Mouse (Mus musculus) large intestine, adult 2 months (tissue): Measurements from ENCODE around the gene Cdh18. TPM values are rescaled to one million over a fixed set of nuclear protein-coding genes. Genes with fewer than 3 reads are reported as not detected.
"Not testable (repeated sequence)": the region's sequence is repeated elsewhere in the genome, so short reads cannot be mapped to it uniquely, and the experiment has no call there.

ENCODE experiments used
- DNase-seq: peaks from one replicate; pipeline ENCODE4 v3.0.0-alpha.2; 2012; ENCODE audit warnings: low read depth, low spot score
- WGBS: fragments of 180-500 bp; shearing (Covaris S2); methylation state at CpG from one replicate; pipeline ENCODE4 v1.1.7; 2018; 5-methylcytosine and 5-hydroxymethylcytosine counted together
- polyA plus RNA-seq: library from polyadenylated mRNA; depleted of rRNA; stranded (reverse); fragments of >200 nt; gene quantifications from 2 replicates; pipeline ENCODE4 v1.2.3, GENCODE M21; 2012; rRNA removed

The Cdh18 gene
- polyA plus RNA-seq: 0.02 and 0.07 TPM in 2 replicates

DNA sequence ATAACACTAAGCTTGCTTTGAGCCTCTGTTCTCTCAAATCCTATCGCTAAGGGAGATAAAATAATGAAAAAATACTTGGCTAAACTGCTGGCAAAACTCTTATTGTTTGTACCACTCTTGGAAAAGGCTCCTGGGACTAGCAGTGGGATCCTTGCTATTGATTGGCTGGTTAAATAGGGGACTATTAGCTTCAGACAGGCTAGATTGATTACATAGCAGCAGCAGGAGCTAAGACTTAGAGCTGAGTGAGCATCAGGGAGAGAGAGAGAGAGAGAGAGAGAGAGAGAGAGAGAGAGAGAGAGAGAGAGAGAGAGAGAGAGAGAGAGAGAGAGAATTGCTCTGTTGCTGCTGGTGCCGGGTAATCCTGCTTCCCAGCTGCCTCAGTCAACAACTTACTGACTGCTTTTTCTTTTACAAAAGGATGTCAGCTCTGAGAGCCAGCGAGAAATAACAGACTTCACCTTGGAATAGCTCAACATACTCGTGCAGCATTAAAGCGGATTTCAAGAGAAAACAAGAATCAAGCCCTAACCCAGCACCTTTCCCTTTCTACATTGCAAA is at the start of gene Cdh18:
Cdh18 (plus strand) TSS at position 312 of the 561 bp plus-strand sequence.
- no peak for DNase-seq
- 50% methylated on average over 5 of the region's 5 CpGs for WGBS

DNA sequence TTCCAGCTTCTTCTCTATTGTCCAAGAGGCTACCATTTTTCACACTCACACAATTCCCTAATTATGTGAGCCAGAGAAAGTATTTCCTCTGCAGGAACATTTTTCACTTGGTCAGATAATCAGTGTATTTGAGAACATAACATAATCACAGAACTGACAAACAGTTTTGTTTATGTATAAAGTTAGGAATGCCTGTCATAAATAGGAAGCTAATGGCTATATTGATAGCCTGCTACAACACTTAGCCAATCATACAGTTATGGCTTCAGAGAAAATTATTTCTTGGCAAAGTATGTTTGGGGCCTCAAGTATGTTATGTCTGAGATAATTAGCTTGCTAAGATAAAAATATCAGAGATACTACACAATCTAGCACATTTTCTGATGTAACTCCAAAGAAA is 37.6 kb upstream of the Cdh18 start:
- DNase-seq: no peak

GRCm38 (mm10) chr15:22535828-22536227 is 13.0 kb upstream of the Cdh18 start:
- WGBS: 45% methylated on average over 2 of the region's 2 CpGs

GRCm38 (mm10) chr15:22577974-22578616 is 29.3 kb downstream of the Cdh18 start:
- no peak for DNase-seq
- WGBS: 14% methylated on average over 4 of the region's 4 CpGs

More at GRCm38 (mm10) chr15:22535828-22536227, 13.0 kb upstream of the Cdh18 start:
- DNase-seq: no peak

GRCm38 (mm10) chr15:22578617-22578990 is 29.8 kb downstream of the Cdh18 start:
- DNase-seq: no peak
- 45% methylated on average over 3 of the region's 3 CpGs for WGBS

GRCm38 (mm10) chr15:22584667-22585066 is 35.8 kb downstream of the Cdh18 start:
- WGBS: 93% methylated on average over 1 of the region's 1 CpGs

GRCm38 (mm10) chr15:22716376-22716775 is 167.6 kb downstream of the Cdh18 start:
- DNase-seq: no peak
- 71% methylated on average over 2 of the region's 2 CpGs for WGBS

More at GRCm38 (mm10) chr15:22584667-22585066, 35.8 kb downstream of the Cdh18 start:
- no peak for DNase-seq

DNA sequence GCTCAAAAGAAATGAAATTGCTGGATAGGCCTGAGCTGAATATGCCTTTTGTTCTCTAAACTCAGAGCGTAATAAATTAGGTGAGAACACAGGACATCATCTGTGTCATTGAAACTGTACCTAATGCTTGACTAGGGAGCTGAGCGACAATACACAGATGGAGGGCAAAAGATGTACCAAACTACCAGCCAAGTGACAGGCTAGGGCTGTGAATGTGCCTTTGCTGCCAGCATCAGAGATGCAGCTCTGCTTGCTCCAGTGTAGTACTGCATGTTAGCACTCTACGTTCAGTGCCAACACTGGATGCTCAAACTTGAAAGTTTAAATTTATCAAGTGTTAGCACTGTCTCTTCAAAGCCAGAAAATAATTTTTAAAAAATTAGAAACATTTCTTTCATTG is 168.9 kb downstream of the Cdh18 start:
- WGBS: 75% methylated on average over 3 of the region's 3 CpGs
- no peak for DNase-seq

GRCm38 (mm10) chr15:22726574-22726973 is 177.8 kb downstream of the Cdh18 start:
- DNase-seq: no peak
- WGBS: 43% methylated on average over 1 of the region's 1 CpGs

- DNase-seq: no peak
Observed at GRCm38 (mm10) chr15:22733039-22733438, 184.2 kb downstream of the Cdh18 start.

DNA sequence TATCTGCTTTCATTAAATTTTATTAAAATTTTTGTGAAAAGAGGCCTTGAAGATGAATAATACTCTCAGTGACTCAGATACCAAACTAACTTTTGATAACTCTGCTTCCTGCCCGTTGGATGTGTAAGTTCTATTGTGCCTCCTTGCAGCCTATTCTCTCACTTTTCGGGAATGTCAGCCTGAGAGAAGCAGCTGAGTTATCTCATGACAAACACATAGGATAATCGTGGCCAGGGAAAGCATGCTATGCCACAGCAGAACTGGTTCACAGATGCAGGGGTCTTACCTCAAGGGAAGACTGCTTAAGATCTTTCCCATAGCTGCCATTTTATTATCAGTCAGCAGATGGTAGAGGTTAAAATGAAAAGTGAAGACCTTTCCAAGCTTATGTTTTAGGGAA is 187.3 kb downstream of the Cdh18 start:
- WGBS: 64% methylated on average over 3 of the region's 3 CpGs
- no peak for DNase-seq

DNA sequence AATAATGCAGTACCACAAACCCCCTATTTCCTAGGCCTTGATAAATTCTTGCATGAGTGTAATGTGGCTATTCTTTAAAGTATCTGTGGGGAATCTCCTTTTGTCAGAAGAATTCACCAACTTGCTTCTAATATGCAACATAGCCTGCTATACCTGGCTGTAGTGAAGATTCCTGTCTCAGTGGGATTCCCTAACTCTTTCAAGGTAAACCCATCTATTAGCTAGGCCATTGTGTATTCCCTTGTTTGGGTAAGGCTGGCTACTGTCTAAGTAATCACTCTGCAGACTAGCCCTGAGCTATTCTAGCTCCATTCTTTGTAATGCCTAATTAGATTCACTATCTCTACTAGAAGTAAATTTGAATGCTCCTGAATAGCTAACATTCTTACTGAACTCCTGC is 212.4 kb downstream of the Cdh18 start:
- DNase-seq: not testable (repeated sequence)

DNA sequence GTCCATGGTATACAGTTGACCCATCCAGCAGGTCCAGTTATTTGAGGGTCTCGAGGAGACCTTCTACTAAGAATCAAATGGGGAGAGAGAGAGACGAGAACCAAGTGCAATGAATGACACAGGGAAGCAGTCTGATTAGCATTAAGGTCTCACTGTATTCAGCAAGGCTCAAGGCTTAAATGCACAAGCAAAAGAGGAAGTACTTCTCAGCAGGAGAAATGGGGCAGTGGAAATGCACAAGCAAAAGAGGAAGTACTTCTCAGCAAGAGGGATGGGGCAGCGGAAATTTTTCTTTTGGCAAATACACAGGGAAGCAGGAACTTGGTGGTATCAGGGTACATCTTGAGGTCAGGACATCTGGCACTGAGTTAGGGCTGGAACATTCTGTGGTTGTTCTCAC is 217.8 kb downstream of the Cdh18 start:
- DNase-seq: not testable (repeated sequence)
- 87% methylated on average over 3 of the region's 3 CpGs for WGBS

GRCm38 (mm10) chr15:22776346-22776745 is 227.5 kb downstream of the Cdh18 start:
- WGBS: 76% methylated on average over 4 of the region's 4 CpGs
- no peak for DNase-seq

DNA sequence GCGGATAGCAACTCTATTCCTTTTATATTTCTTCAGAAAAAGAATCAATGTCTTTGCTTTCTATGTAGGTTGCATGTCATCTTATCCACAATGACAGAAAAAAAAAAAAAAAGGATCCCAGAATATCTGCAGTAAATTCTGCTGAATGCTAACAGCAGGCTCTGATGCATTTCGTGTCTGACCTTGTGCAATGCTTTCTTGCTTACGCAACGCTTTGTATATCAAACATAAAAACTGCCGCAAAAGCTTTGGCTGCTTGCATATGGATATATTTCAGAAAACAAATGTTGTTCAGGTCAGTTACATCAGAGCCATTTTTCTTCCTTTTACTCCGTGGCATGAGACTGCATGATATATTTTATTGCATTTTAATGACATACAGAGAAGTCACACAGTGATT is 240.9 kb downstream of the Cdh18 start:
- 78% methylated on average over 6 of the region's 6 CpGs for WGBS
- no peak for DNase-seq

- no peak for DNase-seq
Observed at GRCm38 (mm10) chr15:22791791-22792190, 243.0 kb downstream of the Cdh18 start.

GRCm38 (mm10) chr15:22833127-22833526 is 284.3 kb downstream of the Cdh18 start:
- DNase-seq: no peak

More at GRCm38 (mm10) chr15:22791791-22792190, 243.0 kb downstream of the Cdh18 start:
- WGBS: 84% methylated on average over 3 of the region's 3 CpGs

DNA sequence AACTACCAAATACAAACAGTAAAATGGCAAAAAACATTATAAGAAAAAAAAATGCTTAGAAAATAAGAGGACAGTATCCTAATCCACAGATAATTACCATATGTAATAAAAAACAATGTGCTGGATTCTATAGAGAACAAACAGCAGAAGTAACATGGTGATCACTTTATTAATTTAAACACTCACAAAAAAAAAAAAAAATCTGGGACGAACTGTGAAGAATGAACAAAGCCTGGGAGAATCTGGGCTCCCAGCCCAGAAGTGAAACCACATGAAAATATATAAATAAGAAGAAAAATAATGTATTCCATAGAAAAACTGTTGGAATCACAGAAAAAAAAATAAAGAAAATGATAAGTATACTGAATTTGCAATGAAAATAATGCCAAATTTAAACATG is 288.4 kb downstream of the Cdh18 start:
- 50% methylated on average over 1 of the region's 1 CpGs for WGBS
- no peak for DNase-seq

GRCm38 (mm10) chr15:22857704-22858103 is 308.9 kb downstream of the Cdh18 start:
- no peak for DNase-seq

DNA sequence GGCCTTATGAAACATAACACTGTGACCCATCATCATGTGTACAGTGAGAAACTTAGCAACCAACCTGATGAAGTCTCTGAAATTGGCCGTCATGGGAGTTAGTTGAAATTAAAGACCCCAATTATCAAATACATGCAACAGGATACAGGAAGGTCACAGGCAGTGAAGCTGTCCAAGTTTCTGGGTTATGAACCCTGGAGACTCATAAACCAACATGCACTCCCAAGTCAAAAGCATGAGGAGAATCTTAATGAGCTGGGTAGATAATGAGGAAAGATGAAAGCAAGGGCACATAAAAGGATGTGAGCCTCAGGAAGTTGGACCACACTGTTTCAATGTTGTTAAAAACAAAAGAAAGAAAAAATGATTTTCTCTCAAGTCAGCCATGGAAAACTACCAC is 321.9 kb downstream of the Cdh18 start:
- DNase-seq: no peak
- 76% methylated on average over 1 of the region's 1 CpGs for WGBS

GRCm38 (mm10) chr15:22897724-22898123 is 348.9 kb downstream of the Cdh18 start:
- WGBS: 76% methylated on average over 4 of the region's 4 CpGs

DNA sequence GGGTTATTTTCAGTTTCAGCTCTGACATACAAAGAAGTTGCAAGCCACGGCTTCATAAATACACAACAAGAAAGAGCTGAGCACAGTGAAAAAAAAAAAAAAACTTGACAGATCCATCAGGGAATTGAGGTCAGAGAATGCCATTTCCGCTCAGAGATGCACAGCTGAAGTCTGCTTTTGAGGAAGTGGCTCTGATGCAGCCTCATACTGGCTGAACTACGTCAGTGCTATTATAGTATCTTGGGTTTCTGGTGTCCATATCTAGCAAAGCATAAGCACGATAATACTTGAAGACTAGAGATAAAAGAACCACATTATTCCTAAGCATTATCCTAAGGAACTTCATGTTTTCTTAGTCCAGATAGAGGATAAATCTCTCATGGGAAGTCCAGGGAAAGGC is 349.4 kb downstream of the Cdh18 start:
- 71% methylated on average over 4 of the region's 4 CpGs for WGBS
- no peak for DNase-seq

More at GRCm38 (mm10) chr15:22897724-22898123, 348.9 kb downstream of the Cdh18 start:
- DNase-seq: no peak
